Mouse (Mus musculus): ENCODE results near the gene Spint2.

DNA sequence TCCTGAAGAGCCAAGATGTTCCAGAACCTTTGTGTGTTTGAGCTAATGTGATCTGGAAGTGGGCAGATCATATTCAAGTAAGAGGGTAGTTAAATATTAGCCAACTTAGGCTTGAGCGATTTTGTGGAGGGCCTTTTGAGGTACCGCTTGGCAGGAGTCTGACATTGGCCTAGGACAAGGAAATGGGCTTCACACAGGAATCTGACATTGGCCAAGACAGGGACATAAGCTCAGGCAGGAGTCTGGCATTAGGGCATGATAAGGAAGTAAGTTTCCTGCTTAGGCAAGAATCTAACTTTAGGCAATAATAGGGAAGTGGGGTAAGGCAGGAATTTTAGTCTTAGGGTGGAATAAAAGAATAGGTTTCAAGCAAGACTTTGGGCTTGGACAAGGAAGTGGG lies 67.5 kb downstream of the Spint2 start:
- TF ChIP-seq CTCF (IDR thresholded peaks at IDR 0.05; ENCODE audit: low read depth) (no peak), EP300 (IDR thresholded peaks at IDR 0.05; ENCODE audit: low read depth) (no peak)
